Mouse (Mus musculus): ENCODE measurements around the gene V1ra8. TPM values are rescaled to one million over a fixed set of nuclear protein-coding genes. Genes with fewer than 3 reads are reported as not detected.

V1ra8 gene
- polyA plus RNA-seq, 1 experiment, result not detected

- H3K36me3 ChIP-seq (ENCODE audit: control insufficient read depth, insufficient read depth, low read length), result no peaks in the 10 kb centered on the region
- H3K4me3 ChIP-seq (ENCODE audit: extremely low read depth, insufficient read depth, insufficient read length), result no peak within 1 kb of the TSS
- WGBS, result 59% methylated on average over 1 of the region's 1 CpGs
- no peak for TF ChIP-seq POLR2A (IDR thresholded peaks at IDR 0.05; ENCODE audit: low read depth, low read length)
- H3K27me3 ChIP-seq (ENCODE audit: control insufficient read depth, insufficient read depth, low read length), result no peaks in the 10 kb centered on the region
- no peak within 1 kb of the TSS for H3K27ac ChIP-seq (ENCODE audit: insufficient read depth, low read length)
- DNase-seq (ENCODE audit: low read depth in 1 of 2, low spot score in 2 of 2), result no peak
- H3K4me1 ChIP-seq (ENCODE audit: control insufficient read depth, insufficient read depth, insufficient read length), result no peaks in the 10 kb centered on the region
Measured at GRCm38 (mm10) chr6:90246000-90246399, 43.4 kb downstream of the V1ra8 start, which contains the start of gene Vmn1r54. TSS of gene Vmn1r54 (plus strand) at chr6:90246300.

Other genes starting within 250 kb of the V1ra8 start
- not detected in 2 replicates for gene Vmn1r46, start 233.5 kb upstream of the V1ra8 start, polyA plus RNA-seq (2012; rRNA removed)
- gene Vmn1r47, start 186.6 kb upstream of the V1ra8 start, polyA plus RNA-seq (2012; rRNA removed), result not detected in 2 replicates
- not detected in 2 replicates for gene Vmn1r48, start 166.0 kb upstream of the V1ra8 start, polyA plus RNA-seq (2012; rRNA removed)
- gene Vmn1r49, start 124.3 kb upstream of the V1ra8 start, polyA plus RNA-seq (2012; rRNA removed), result not detected in 2 replicates
- not detected in 2 replicates for gene Vmn1r50, start 101.4 kb upstream of the V1ra8 start, polyA plus RNA-seq (2012; rRNA removed)
- gene Vmn1r51, start 80.2 kb upstream of the V1ra8 start, polyA plus RNA-seq (2012; rRNA removed), result not detected in 2 replicates
- gene Vmn1r52, start 28.0 kb upstream of the V1ra8 start, polyA plus RNA-seq (2012; rRNA removed), result not detected in 2 replicates
- not detected in 2 replicates for gene Vmn1r53, start 21.6 kb downstream of the V1ra8 start, polyA plus RNA-seq (2012; rRNA removed)
- gene Vmn1r54, start 43.5 kb downstream of the V1ra8 start, polyA plus RNA-seq (2012; rRNA removed), result not detected in 2 replicates
- gene BC048671, start 98.4 kb downstream of the V1ra8 start, polyA plus RNA-seq (2012; rRNA removed), result not detected in 2 replicates
- 1.1 and 1.4 TPM in 2 replicates for gene Chst13, start 122.4 kb downstream of the V1ra8 start, polyA plus RNA-seq (2012; rRNA removed)
- gene Uroc1, start 130.5 kb downstream of the V1ra8 start, polyA plus RNA-seq (2012; rRNA removed), result 0.02 TPM in 2 replicates
- 15.6 and 24.6 TPM in 2 replicates for gene Zxdc, start 166.7 kb downstream of the V1ra8 start, polyA plus RNA-seq (2012; rRNA removed)
- gene Cfap100, start 226.0 kb downstream of the V1ra8 start, polyA plus RNA-seq (2012; rRNA removed), result not detected in 2 replicates

Data from spleen, adult 2 months (tissue).